Mouse (Mus musculus) forebrain, embryonic 12.5 days (tissue): Measurements from ENCODE around the gene Ttc28. TPM values are rescaled to one million over a fixed set of nuclear protein-coding genes. Genes with fewer than 3 reads are reported as not detected.
"Not testable (repeated sequence)": the region's sequence is repeated elsewhere in the genome, so short reads cannot be mapped to it uniquely, and the experiment has no call there.

ENCODE experiments used
- ATAC-seq: fragments of 200-750 bp; cut with Nextera tagmentation; 2 replicates; pipeline ENCODE4 v1.8.0; 2017; ENCODE audit warnings: moderate TSS enrichment; ENCODE audit not compliant: low FRiP score
- H3K27ac ChIP-seq: fragments of 300-500 bp; sonication (generic); 2 replicates; pipeline ENCODE4 v1.5.1; 2016; ENCODE audit warnings: mild to moderate bottlenecking
- H3K27me3 ChIP-seq: fragments of 300-500 bp; sonication (generic); 2 replicates; pipeline ENCODE4 v1.6.1; 2016; ENCODE audit warnings: mild to moderate bottlenecking
- H3K36me3 ChIP-seq: fragments of 300-500 bp; sonication (generic); replicated peaks from 2 replicates; pipeline ENCODE4 v1.6.1; 2016; ENCODE audit warnings: mild to moderate bottlenecking
- H3K4me1 ChIP-seq: fragments of 300-500 bp; sonication (generic); 2 replicates; pipeline ENCODE4 v1.6.1; 2016
- H3K4me2 ChIP-seq: fragments of 300-500 bp; sonication (generic); 2 replicates; pipeline ENCODE4 v1.6.1; 2016; ENCODE audit warnings: mild to moderate bottlenecking, moderate library complexity
- H3K4me3 ChIP-seq: fragments of 300-500 bp; sonication (generic); replicated peaks from 2 replicates; pipeline ENCODE4 v1.5.1; 2016; ENCODE audit warnings: mild to moderate bottlenecking
- H3K9ac ChIP-seq: fragments of 300-500 bp; sonication (generic); 2 replicates; pipeline ENCODE4 v1.6.1; 2016; ENCODE audit warnings: mild to moderate bottlenecking
- H3K9me3 ChIP-seq: fragments of 300-500 bp; sonication (generic); 2 replicates; pipeline ENCODE4 v1.6.1; 2016
- WGBS: fragments of 180-500 bp; shearing (Covaris S2); methylation state at CpG from one replicate; pipeline ENCODE4 v1.1.7; 2016; 5-methylcytosine and 5-hydroxymethylcytosine counted together
- polyA plus RNA-seq: library from polyadenylated mRNA; unstranded; fragments of >200 nt; fragmentation: Nextera tagmentation; extraction: Ambion mirVana; gene quantifications from 2 replicates; pipeline ENCODE4 v1.2.1, GENCODE M21; 2016

Gene Ttc28
- polyA plus RNA-seq, 1 experiment from 2014 or later = 23.1 TPM

- Histone ChIP-seq H3K36me3 (peaks cover 53% of the 10 kb centered on the region), H3K27me3 (no peaks in the 10 kb centered on the region), H3K27ac (no peak overlapping the region), H3K4me3 (no peak overlapping the region), H3K9ac (no peak overlapping the region), H3K9me3 (no peaks in the 10 kb centered on the region), H3K4me1 (no peaks in the 10 kb centered on the region), H3K4me2 (no peak overlapping the region)
- no peak for ATAC-seq
- WGBS = 91% methylated on average over 5 of the region's 5 CpGs
Observed at GRCm38 (mm10) chr5:110860445-110860844, 19.2 kb upstream of the Ttc28 start.

GRCm38 (mm10) chr5:110868460-110868859 is 11.1 kb upstream of the Ttc28 start:
- no peak for ATAC-seq
- H3K9ac ChIP-seq = no peak overlapping the region
- H3K9me3 ChIP-seq = no peaks in the 10 kb centered on the region
- H3K36me3 ChIP-seq = peaks cover 35% of the 10 kb centered on the region
- no peak overlapping the region for H3K4me2 ChIP-seq
- no peak overlapping the region for H3K4me3 ChIP-seq
- no peaks in the 10 kb centered on the region for H3K27me3 ChIP-seq
- H3K4me1 ChIP-seq = peaks cover 20% of the 10 kb centered on the region
- peak overlapping the region; percentile 50 for H3K27ac ChIP-seq
- 59% methylated on average over 4 of the region's 4 CpGs for WGBS

- Histone ChIP-seq H3K9me3 (no peaks in the 10 kb centered on the region), H3K9ac (no peak overlapping the region), H3K36me3 (peaks cover 30% of the 10 kb centered on the region), H3K27ac (peak overlapping the region; percentile 50), H3K4me2 (no peak overlapping the region), H3K4me3 (no peak overlapping the region), H3K4me1 (peaks cover 20% of the 10 kb centered on the region), H3K27me3 (no peaks in the 10 kb centered on the region)
- 14% methylated on average over 8 of the region's 8 CpGs for WGBS
- ATAC-seq = 0 out of 2 replicates have a peak, but pooled peaks have one; percentile 46
Observed at GRCm38 (mm10) chr5:110869242-110869669, 10.3 kb upstream of the Ttc28 start.

GRCm38 (mm10) chr5:110873160-110873559 is 6.4 kb upstream of the Ttc28 start:
- Histone ChIP-seq H3K27ac (0 out of 2 replicates have a peak overlapping the region, but pooled peaks have one; percentile 32), H3K36me3 (peaks cover 15% of the 10 kb centered on the region)

GRCm38 (mm10) chr5:110874711-110875110 is 4.9 kb upstream of the Ttc28 start:
- H3K4me3 ChIP-seq = no peak overlapping the region
- peaks cover 15% of the 10 kb centered on the region for H3K4me1 ChIP-seq
- no peaks in the 10 kb centered on the region for H3K9me3 ChIP-seq
- ATAC-seq = no peak
- no peak overlapping the region for H3K27ac ChIP-seq
- H3K27me3 ChIP-seq = no peaks in the 10 kb centered on the region
- H3K9ac ChIP-seq = no peak overlapping the region
- H3K36me3 ChIP-seq = peaks cover 15% of the 10 kb centered on the region
- H3K4me2 ChIP-seq = no peak overlapping the region

More at GRCm38 (mm10) chr5:110873160-110873559, 6.4 kb upstream of the Ttc28 start:
- no peaks in the 10 kb centered on the region for H3K27me3 ChIP-seq
- H3K4me1 ChIP-seq = peaks cover 27% of the 10 kb centered on the region
- H3K9ac ChIP-seq = no peak overlapping the region
- H3K4me2 ChIP-seq = no peak overlapping the region
- no peak overlapping the region for H3K4me3 ChIP-seq
- no peak for ATAC-seq
- WGBS = 58% methylated on average over 6 of the region's 6 CpGs
- H3K9me3 ChIP-seq = no peaks in the 10 kb centered on the region

- H3K9me3 ChIP-seq = no peaks in the 10 kb centered on the region
- H3K4me2 ChIP-seq = no peak overlapping the region
- no peaks in the 10 kb centered on the region for H3K27me3 ChIP-seq
- no peak overlapping the region for H3K4me3 ChIP-seq
- H3K27ac ChIP-seq = 0 out of 2 replicates have a peak overlapping the region, but pooled peaks have one; percentile 2
- no peak for ATAC-seq
- H3K36me3 ChIP-seq = peaks cover 10% of the 10 kb centered on the region
- 88% methylated on average over 1 of the region's 1 CpGs for WGBS
- no peak overlapping the region for H3K9ac ChIP-seq
- peaks cover 17% of the 10 kb centered on the region for H3K4me1 ChIP-seq
Observed at GRCm38 (mm10) chr5:110875286-110875685, 4.3 kb upstream of the Ttc28 start.

GRCm38 (mm10) chr5:110877666-110878505 is 1.7 kb upstream of the Ttc28 start:
- Histone ChIP-seq H3K4me1 (peaks cover 23% of the 10 kb centered on the region), H3K27me3 (no peaks in the 10 kb centered on the region), H3K9me3 (no peaks in the 10 kb centered on the region), H3K9ac (no peak overlapping the region), H3K4me2 (no peak overlapping the region), H3K36me3 (peaks cover 3% of the 10 kb centered on the region; the same call in 1 of the 2 replicates), H3K27ac (no peak overlapping the region), H3K4me3 (no peak overlapping the region)
- WGBS = 71% methylated on average over 5 of the region's 5 CpGs
- ATAC-seq = no peak

GRCm38 (mm10) chr5:110878526-110878925 is 1.1 kb upstream of the Ttc28 start:
- not testable (repeated sequence) for ATAC-seq, H3K9me3 ChIP-seq, H3K27me3 ChIP-seq, H3K27ac ChIP-seq, H3K9ac ChIP-seq, H3K4me2 ChIP-seq, H3K4me3 ChIP-seq, H3K36me3 ChIP-seq
- peaks cover 18% of the 10 kb centered on the region for H3K4me1 ChIP-seq
- 95% methylated on average over 1 of the region's 1 CpGs for WGBS

- H3K27me3 ChIP-seq = no peaks in the 10 kb centered on the region
- WGBS = 62% methylated on average over 7 of the region's 7 CpGs
- H3K4me2 ChIP-seq = peak overlapping the region; percentile 83
- peak overlapping the region; percentile 67 for H3K4me3 ChIP-seq
- peaks cover 18% of the 10 kb centered on the region for H3K4me1 ChIP-seq
- no peaks in the 10 kb centered on the region for H3K9me3 ChIP-seq
- H3K36me3 ChIP-seq = peaks cover 3% of the 10 kb centered on the region; the same call in 1 of the 2 replicates
- ATAC-seq = peak; percentile 18; the same call in 1 of the 2 replicates
- H3K27ac ChIP-seq = peak overlapping the region; percentile 73
- H3K9ac ChIP-seq = peak overlapping the region; percentile 88
Observed at GRCm38 (mm10) chr5:110879042-110879441, 561 bp upstream of the Ttc28 start.

- ATAC-seq = no peak
- Histone ChIP-seq H3K27ac (no peak overlapping the region), H3K4me3 (no peak overlapping the region), H3K9ac (no peak overlapping the region), H3K36me3 (peaks cover 32% of the 10 kb centered on the region), H3K9me3 (no peaks in the 10 kb centered on the region), H3K4me1 (peaks cover 5% of the 10 kb centered on the region; the same call in 1 of the 2 replicates), H3K4me2 (no peak overlapping the region), H3K27me3 (no peaks in the 10 kb centered on the region)
- 86% methylated on average over 4 of the region's 4 CpGs for WGBS
Observed at GRCm38 (mm10) chr5:110888596-110888995, 9.0 kb downstream of the Ttc28 start.

GRCm38 (mm10) chr5:110889945-110890344 is 10.3 kb downstream of the Ttc28 start:
- Histone ChIP-seq H3K36me3 (peaks cover 44% of the 10 kb centered on the region), H3K9me3 (no peaks in the 10 kb centered on the region), H3K9ac (no peak overlapping the region), H3K27ac (no peak overlapping the region), H3K4me3 (no peak overlapping the region), H3K4me1 (peaks cover 5% of the 10 kb centered on the region; the same call in 1 of the 2 replicates), H3K4me2 (no peak overlapping the region), H3K27me3 (no peaks in the 10 kb centered on the region)
- ATAC-seq = no peak
- 90% methylated on average over 1 of the region's 1 CpGs for WGBS

- Histone ChIP-seq H3K4me2 (no peak overlapping the region), H3K27me3 (no peaks in the 10 kb centered on the region), H3K9me3 (no peaks in the 10 kb centered on the region), H3K27ac (no peak overlapping the region), H3K4me3 (no peak overlapping the region), H3K4me1 (peaks cover 5% of the 10 kb centered on the region; the same call in 1 of the 2 replicates), H3K36me3 (peaks cover 44% of the 10 kb centered on the region), H3K9ac (no peak overlapping the region)
- no peak for ATAC-seq
- 94% methylated on average over 3 of the region's 3 CpGs for WGBS
Observed at GRCm38 (mm10) chr5:110890561-110890960, 11.0 kb downstream of the Ttc28 start.
